Mouse (Mus musculus) megakaryocyte, embryonic 14.5 days (primary cell): ENCODE results near the gene Tmem37. TPM values are rescaled to one million over a fixed set of nuclear protein-coding genes. Genes with fewer than 3 reads are reported as not detected.
A peak's percentile ranks its signal among the peaks of the same experiment; 100 is the strongest.

ENCODE experiments used
- H3K27me3 ChIP-seq: replicated peaks from 2 replicates; pipeline ENCODE3; 2012; ENCODE audit warnings: inconsistent platforms
- H3K36me3 ChIP-seq: replicated peaks from 2 replicates; pipeline ENCODE3; 2012; ENCODE audit warnings: low read length, inconsistent platforms, mixed read lengths
- H3K4me1 ChIP-seq: 2 replicates; pipeline ENCODE4 v1.6.1; 2012; ENCODE audit warnings: inconsistent platforms
- H3K4me3 ChIP-seq: replicated peaks from 2 replicates; pipeline ENCODE3; 2012; ENCODE audit warnings: moderate library complexity, mild to moderate bottlenecking, inconsistent platforms
- H3K9me3 ChIP-seq: 2 replicates; pipeline ENCODE4 v1.6.1; 2012; ENCODE audit warnings: inconsistent platforms
- FLI1 ChIP-seq: IDR thresholded peaks from 2 replicates; pipeline ENCODE4 v1.6.1; 2012; ENCODE audit warnings: low read length, inconsistent platforms, mixed read lengths
- GATA1 ChIP-seq: IDR thresholded peaks from 3 replicates; pipeline ENCODE4 v1.6.1; 2012; ENCODE audit warnings: mixed read lengths, low read length, inconsistent platforms, borderline replicate concordance
- polyA plus RNA-seq: library from polyadenylated mRNA; stranded (reverse); fragments of >175 nt; gene quantifications from 2 replicates; pipeline ENCODE4 v1.2.3, GENCODE M21; 2012; ENCODE audit warnings: low replicate concordance; ENCODE audit not compliant: insufficient read depth

The Tmem37 gene
- polyA plus RNA-seq, 1 experiment, result 4.6 TPM

DNA sequence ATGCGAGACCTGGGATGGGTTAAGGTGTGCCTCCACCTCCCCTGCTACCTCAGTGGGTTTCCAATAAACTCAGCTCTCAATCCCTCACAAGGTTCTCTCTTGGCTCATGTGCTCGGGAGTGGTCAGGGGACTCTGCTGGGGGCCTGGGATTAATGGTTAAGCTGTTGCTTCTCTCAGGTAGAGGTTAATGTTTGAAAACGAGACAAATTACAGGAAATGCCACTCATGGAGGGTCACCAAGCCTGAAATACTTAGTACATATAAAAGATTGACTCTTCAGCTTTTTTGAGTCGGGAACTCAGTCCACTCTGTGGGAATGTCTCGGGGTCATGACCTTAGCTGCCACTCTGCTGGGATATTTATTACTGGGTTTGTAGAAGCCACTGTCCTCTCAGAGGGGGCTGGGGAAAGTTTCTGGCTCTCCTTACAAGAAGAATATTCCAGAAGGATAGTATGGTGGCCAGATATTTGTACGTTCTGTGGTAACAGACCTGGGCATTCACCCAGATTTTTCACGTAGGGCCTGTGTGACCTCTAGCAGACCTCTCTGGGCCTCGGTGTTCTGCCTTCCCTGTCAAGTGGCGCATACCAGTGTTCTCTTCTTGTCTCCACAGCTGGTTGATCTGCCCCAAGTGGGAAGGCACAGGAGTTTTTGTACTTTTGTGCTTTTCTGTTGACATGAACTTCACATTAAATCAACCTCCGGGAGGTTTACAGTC lies 49.4 kb downstream of the Tmem37 start:
- no peak overlapping the region for H3K4me3 ChIP-seq
- H3K4me1 ChIP-seq, result no peaks in the 10 kb centered on the region
- H3K27me3 ChIP-seq, result peaks cover 20% of the 10 kb centered on the region
- H3K36me3 ChIP-seq, result no peaks in the 10 kb centered on the region
- no peaks in the 10 kb centered on the region for H3K9me3 ChIP-seq
- TF ChIP-seq GATA1 (no peak), FLI1 (no peak)

DNA sequence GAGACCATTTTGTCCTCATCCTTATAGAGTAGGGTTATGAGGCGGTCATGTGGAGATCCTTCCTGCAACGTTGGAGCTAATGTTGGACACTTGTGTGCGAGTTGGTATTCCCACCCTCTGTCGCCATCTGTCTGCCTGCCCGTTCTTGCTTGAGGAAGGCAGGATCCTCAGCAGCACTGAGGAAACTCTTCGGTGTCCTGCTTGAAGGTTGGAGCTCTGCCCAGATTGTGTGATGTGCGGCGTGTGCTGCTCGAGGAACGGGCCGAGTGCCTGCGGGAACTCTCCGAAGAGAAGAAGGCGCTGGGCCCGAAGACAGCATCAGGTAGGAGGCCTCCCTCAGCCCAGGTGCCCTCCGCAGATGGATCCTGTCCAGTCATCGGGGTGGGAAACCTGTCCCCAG lies 51.9 kb downstream of the Tmem37 start:
- TF ChIP-seq GATA1, result no peak
- TF ChIP-seq FLI1, result no peak
- Histone ChIP-seq H3K27me3 (peaks cover 14% of the 10 kb centered on the region), H3K36me3 (no peaks in the 10 kb centered on the region), H3K9me3 (no peaks in the 10 kb centered on the region), H3K4me1 (no peaks in the 10 kb centered on the region), H3K4me3 (no peak overlapping the region)

DNA sequence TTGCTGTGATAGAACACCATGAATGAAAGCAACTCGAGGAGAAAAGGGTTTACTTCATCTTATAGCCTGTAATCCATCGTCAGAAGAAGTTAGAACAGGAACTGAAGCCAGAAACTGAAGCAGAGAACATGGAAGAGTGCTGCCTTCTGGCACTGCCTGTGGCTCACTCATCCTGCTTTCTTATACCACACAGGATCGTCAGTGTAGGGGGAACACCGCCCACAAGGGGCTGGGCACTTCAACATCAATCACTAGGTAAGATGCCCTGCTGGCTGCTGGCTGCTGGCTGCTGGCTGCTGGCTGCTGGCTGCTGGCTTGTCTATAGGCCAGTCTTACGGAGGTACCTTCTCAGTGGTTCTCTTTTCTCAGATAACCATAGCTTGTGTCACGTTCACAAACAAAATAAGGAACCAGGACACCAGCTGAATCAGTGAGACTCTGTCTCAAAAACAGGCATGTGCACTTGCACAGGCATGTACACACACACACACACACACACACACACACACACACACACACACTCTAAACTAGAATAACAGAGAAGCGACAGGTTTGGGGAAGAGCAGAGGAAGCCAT lies 53.5 kb downstream of the Tmem37 start:
- H3K36me3 ChIP-seq, result no peaks in the 10 kb centered on the region
- H3K27me3 ChIP-seq, result peaks cover 14% of the 10 kb centered on the region
- no peaks in the 10 kb centered on the region for H3K9me3 ChIP-seq
- H3K4me1 ChIP-seq, result peaks cover under 1% of the 10 kb centered on the region; the same call in 1 of the 2 replicates
- TF ChIP-seq GATA1, result no peak
- peak overlapping the region; percentile 21 for H3K4me3 ChIP-seq

- Histone ChIP-seq H3K4me1 (peaks cover 4% of the 10 kb centered on the region; the same call in 1 of the 2 replicates), H3K27me3 (peaks cover 16% of the 10 kb centered on the region), H3K9me3 (no peaks in the 10 kb centered on the region), H3K36me3 (no peaks in the 10 kb centered on the region), H3K4me3 (no peak overlapping the region)
- TF ChIP-seq GATA1 (no peak), FLI1 (no peak)
Measured at GRCm38 (mm10) chr1:120019428-120019827, 54.4 kb downstream of the Tmem37 start.

GRCm38 (mm10) chr1:120018900-120019299 lies 55.0 kb downstream of the Tmem37 start:
- Histone ChIP-seq H3K27me3 (peaks cover 19% of the 10 kb centered on the region), H3K9me3 (no peaks in the 10 kb centered on the region), H3K36me3 (no peaks in the 10 kb centered on the region), H3K4me3 (no peak overlapping the region), H3K4me1 (peaks cover 4% of the 10 kb centered on the region; the same call in 1 of the 2 replicates)
- TF ChIP-seq FLI1 (no peak), GATA1 (no peak)

Other genes with a start within 250 kb of the Tmem37 start
- gene Ptpn4, start 236.5 kb downstream of the Tmem37 start, polyA plus RNA-seq, result 1.6 and 1.9 TPM in 2 replicates
- gene Tmem177, start 160.9 kb downstream of the Tmem37 start, polyA plus RNA-seq, result 0.02 TPM in 1 of 2 replicates, not detected in the other
- gene Cfap221, start 76.8 kb downstream of the Tmem37 start, polyA plus RNA-seq, result not detected in 2 replicates
- gene Sctr, start 67.2 kb downstream of the Tmem37 start, polyA plus RNA-seq, result not detected in 2 replicates
- 21.0 TPM in 1 of 2 replicates, not detected in the other for gene Dbi, start 47.0 kb upstream of the Tmem37 start, polyA plus RNA-seq
- gene 3110009E18Rik, start 47.1 kb upstream of the Tmem37 start, polyA plus RNA-seq, result 2.6 TPM in 1 of 2 replicates, not detected in the other
- gene Steap3, start 198.6 kb upstream of the Tmem37 start, polyA plus RNA-seq, result 12.6 and 13.9 TPM in 2 replicates